Mouse (Mus musculus) duodenum, adult 2 months (tissue): ENCODE data around the gene Piezo1. TPM values are rescaled to one million over a fixed set of nuclear protein-coding genes. Genes with fewer than 3 reads are reported as not detected.

Source experiments
- polyA plus RNA-seq: library from polyadenylated mRNA; depleted of rRNA; stranded (reverse); fragments of >200 nt; gene quantifications from 2 replicates; pipeline ENCODE4 v1.2.3, GENCODE M21; 2012; ENCODE audit warnings: low replicate concordance; rRNA removed

Piezo1 gene
- 22.7 and 28.7 TPM in 2 replicates for polyA plus RNA-seq

GRCm38 (mm10) chr8:122551265-122552051, at the start of gene Piezo1:
TSS of gene Piezo1 (minus strand) at chr8:122551329.

DNA sequence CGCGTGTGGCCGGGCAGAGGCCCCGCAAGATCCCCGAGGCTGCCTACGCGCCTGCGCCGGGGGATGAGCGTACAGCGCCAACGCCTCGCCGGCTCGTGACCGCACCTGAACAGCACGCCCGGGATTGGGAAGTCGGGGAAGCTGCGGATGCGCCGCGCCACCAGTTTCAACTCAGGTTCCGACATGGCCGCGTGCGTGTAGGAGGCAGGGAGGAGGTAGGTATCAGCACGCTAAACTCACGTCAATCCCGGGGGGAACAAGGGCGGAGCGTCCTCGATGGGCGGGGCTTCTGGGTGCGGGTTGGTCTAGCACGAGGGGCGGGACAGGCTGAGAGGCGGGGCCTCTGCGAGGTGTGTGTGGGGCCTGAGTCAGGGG, 25.5 kb upstream of the Piezo1 start, which contains the start of gene Aprt:
TSS of gene Aprt (minus strand) at position 262 of the 375 bp plus-strand sequence.

DNA sequence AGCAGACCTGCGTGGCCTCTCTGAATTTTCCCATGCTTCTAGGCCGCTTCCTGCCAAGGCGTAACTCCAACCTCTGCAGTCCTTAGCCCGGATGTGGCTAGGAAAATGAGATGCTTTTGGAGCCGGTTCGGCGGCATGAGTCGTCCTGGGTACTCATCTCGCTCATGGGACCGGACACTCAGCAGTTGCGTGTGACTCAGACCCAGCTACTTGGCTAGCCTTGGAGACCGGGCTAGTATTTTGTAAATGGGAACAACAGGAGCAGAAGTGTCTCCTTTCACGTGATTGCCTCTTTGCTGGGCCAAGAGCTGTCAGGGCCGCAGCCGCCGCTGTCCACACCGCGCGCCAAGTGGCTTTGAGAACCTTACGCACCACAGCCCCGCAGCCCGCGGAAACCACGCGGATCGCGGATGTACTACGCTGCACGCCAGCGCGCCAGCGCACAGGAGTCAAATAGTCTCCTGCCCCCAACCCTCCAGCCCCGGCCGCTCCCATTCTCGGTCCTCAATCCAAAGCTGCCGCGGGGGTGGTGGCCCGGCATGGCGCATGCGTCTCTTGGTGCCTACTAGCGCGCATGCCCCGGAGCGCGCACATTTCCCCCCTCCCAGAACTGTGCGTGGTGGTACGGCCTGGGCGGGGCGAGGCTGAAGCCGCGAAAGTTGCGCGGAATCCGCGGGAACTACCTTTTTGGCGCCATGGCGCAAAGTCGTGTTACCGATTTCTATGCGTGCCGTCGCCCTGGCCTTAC, 16.4 kb upstream of the Piezo1 start, which contains the start of gene Cdt1:
TSS of gene Cdt1 (plus strand) at position 655 of the 748 bp plus-strand sequence.

DNA sequence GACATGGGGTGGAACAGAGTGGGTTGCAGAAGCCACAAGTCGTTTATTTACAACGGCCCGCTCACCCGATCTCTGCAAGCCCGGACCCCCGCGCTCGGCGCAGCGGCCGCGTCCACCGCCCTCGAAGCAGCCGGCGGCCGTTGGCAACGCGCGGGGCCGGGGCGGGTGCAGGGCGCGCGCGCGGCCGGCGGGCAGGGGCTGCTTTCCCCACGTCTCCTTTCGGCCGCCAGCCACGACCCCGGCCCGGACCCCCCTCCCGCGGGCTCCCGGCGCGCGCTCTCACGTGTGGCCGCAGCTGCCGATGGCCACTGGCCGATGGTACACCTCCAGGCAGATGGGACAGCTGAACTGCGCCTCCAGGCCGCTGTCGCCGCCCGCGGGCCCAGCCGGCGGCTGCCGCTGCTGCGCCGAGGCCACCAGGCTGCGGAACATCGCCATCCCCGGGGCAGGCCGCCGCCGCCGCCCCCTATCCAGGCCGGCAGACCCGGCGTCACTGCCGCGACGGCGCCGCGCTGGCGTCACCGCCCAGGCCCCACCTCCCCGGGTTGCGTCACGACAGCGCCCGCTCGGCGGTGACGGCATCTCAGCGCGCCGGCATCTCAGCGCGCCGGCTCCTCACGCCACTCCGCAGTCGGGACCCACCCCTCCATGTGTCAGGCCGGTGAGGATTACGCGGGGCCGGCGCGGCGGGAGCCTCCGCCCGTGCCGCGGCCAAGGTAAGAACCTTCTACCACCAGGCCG, 75.4 kb downstream of the Piezo1 start, which contains the start of the genes Rnf166 and Ctu2:
TSS of gene Rnf166 (minus strand) at position 485 of the 741 bp plus-strand sequence.
TSS of gene Ctu2 (plus strand) at position 564 of the 741 bp plus-strand sequence.

GRCm38 (mm10) chr8:122460524-122461472, 90.3 kb downstream of the Piezo1 start, which contains the start of gene Snai3:
TSS of gene Snai3 (minus strand) at chr8:122460733.

GRCm38 (mm10) chr8:122443262-122444006, 107.7 kb downstream of the Piezo1 start, which contains the start of gene Mvd:
TSS of gene Mvd (minus strand) at chr8:122443422.

DNA sequence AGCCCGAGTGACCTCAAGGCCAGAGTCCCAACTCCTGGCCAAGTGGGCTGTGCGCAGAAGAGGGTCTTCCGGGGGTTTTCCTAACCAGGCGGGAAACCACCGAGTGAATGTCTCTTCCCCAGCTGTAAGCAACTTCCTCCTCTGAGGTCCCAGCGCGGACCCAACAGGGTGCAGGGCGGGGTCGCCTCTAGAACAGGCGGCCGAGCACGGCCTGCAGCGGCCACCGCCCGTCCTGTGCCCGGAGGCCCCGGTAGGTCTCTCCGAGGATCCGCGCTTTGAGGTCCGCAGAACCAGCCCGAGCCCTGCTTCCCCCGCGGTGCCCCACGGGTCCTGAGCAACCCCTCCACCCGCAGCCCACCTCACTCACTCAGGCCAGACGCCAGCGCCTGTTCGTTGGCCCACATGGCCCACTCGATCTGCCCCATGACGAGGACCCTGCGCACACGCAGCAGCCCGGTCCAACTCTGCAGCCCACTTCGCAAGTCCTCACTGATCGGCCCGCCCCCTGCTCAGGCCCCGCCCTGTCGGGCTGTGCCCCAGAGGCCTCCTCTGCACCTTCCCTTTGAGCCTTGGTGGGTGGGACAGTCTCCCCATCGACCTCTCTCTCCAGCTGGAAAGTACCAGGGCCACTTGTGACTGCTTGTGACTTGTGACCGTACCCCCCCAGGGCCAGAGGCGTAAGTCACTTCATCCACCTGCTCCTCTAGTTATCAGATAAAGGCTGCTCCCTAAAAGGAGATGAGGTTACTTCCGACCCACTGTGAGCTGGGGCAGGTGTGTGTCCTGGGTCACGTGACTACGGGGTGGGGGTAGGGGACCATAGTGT, 118.5 kb downstream of the Piezo1 start, which contains the start of gene Cyba:
TSS of gene Cyba (minus strand) at position 488 of the 826 bp plus-strand sequence.

Other genes with a start within 250 kb of the Piezo1 start
- not detected in 2 replicates for gene Trhr2, start 190.6 kb downstream of the Piezo1 start, polyA plus RNA-seq
- 21.8 and 28.0 TPM in 2 replicates for gene Zc3h18, start 174.7 kb downstream of the Piezo1 start, polyA plus RNA-seq
- 0.27 TPM in 1 of 2 replicates, not detected in the other for gene Il17c, start 129.3 kb downstream of the Piezo1 start, polyA plus RNA-seq
- 176 and 337 TPM in 2 replicates for gene Cyba, start 118.4 kb downstream of the Piezo1 start, polyA plus RNA-seq
- gene Mvd, start 107.9 kb downstream of the Piezo1 start, polyA plus RNA-seq = 24.1 and 33.2 TPM in 2 replicates
- 2.4 and 3.5 TPM in 2 replicates for gene Snai3, start 90.6 kb downstream of the Piezo1 start, polyA plus RNA-seq
- 46.6 and 51.2 TPM in 2 replicates for gene Rnf166, start 75.3 kb downstream of the Piezo1 start, polyA plus RNA-seq
- 30.8 and 32.0 TPM in 2 replicates for gene Ctu2, start 75.2 kb downstream of the Piezo1 start, polyA plus RNA-seq
- 47.8 and 130 TPM in 2 replicates for gene Cdt1, start 16.7 kb upstream of the Piezo1 start, polyA plus RNA-seq
- 696 and 873 TPM in 2 replicates for gene Aprt, start 25.6 kb upstream of the Piezo1 start, polyA plus RNA-seq
- gene Galns, start 60.1 kb upstream of the Piezo1 start, polyA plus RNA-seq = 13.8 and 23.3 TPM in 2 replicates
- gene Trappc2l, start 60.3 kb upstream of the Piezo1 start, polyA plus RNA-seq = 150 and 176 TPM in 2 replicates
- 0.21 TPM in 1 of 2 replicates, not detected in the other for gene Pabpn1l, start 71.4 kb upstream of the Piezo1 start, polyA plus RNA-seq
- gene Cbfa2t3, start 147.8 kb upstream of the Piezo1 start, polyA plus RNA-seq = 8.3 and 9.0 TPM in 2 replicates
- 32.6 and 42.7 TPM in 2 replicates for gene Acsf3, start 224.2 kb upstream of the Piezo1 start, polyA plus RNA-seq